Mouse (Mus musculus): ENCODE results near the gene Mpped1.

The Mpped1 gene

DNA sequence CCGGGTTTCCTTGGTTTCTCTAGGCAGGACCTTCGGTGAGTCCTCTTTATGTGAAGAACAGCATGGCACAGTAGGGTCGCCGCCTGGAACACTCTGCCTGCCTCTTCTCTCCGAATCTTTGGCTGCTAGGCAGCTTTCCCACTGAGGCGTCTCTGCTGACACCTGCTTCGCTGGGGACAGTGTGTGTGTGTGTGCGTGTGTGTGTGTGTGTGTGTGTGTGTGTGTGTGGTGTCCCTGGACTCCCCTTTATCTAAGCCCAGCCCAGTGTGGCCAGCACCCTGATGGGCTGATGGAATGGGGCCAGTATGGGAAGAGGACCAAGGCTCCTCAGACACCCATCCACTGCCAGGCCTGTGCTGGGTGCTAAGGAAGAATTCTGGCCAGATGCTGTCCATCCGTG, 9.8 kb downstream of the Mpped1 start:
- DNase-seq (ENCODE audit: low read depth, low spot score) = no peak

DNA sequence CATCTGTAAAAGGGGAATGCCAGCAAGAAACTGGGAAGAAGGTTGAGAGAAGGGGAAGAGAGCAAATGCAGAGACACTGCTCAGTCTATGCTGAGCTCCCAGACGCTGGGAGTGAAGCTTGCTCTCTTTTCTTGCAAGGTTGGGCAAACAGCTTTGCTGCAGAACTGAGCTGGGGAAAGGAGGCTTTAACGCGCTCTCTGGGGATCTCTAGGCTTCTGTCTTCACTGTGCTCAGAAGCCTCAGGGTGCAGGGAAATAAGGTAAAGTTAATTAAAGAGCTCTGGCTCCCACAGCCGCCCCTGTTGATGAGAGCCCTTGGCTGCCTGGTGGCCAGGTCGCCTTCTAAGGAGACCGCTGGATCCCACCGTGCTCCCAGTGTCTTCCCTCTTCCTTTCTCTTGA, 17.7 kb downstream of the Mpped1 start:
- no peak for DNase-seq (ENCODE audit: low read depth, low spot score)

DNA sequence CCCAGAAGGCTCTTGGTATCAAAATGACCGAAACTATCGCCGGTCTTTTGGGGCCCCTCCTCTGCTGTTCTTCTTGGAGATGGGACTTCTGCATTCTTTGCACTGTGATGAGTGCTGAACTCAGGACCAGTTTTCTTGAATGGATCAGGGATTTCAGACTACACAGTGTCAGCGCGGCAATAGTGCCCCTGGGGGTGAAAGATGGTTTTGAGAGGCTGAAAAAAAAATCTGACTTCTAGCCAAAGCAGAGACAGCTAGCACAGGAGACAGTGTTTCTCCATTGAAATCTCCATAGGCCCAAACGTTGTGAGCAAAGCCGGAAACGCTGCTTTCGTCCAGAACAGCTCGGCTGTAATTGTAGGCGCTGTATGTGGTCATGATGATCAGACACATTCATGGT, 19.7 kb downstream of the Mpped1 start:
- no peak for DNase-seq (ENCODE audit: low read depth, low spot score)

DNA sequence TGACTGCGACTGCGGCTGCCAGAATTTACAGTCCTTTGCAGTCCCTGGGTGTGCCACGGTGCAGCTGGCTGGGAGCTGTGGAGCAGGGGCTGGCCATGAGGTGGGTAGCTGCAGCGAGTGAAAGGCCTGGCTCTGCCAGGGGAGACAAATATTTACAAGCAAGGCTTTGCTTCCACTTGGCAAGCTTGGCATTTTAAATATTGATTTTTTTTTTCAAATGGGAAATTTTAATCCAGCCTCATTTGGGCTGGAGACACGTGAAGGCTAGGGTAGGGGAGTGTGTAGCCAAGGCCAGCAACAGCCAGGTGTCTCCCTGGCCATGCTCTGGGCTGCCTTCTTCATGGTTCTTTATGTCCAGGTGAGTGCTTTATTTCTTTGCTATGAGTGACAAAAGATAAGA, 21.7 kb downstream of the Mpped1 start:
- DNase-seq (ENCODE audit: low read depth, low spot score) = no peak

GRCm38 (mm10) chr15:83814106-83814505, 34.8 kb downstream of the Mpped1 start:
- DNase-seq (ENCODE audit: low read depth, low spot score) = no peak

DNA sequence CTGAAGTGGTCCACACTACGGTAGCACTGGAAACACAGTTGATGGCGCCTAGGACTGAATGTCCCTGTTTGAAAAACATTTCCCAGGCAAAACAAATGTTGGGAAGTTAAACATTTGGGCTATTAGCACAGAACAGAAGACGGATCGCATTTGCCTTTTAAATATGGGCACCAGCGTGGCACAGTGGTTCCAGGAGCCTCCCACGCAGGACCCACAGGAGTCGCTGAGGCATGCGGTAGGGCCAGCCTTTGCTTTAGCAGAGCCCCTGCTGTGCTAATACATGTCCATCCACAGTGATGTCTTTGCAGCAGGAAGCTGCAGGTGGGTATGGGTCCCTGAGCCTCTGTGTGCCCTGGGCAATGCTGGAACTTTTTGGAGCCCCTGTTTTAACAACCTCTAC, 48.7 kb downstream of the Mpped1 start:
- DNase-seq (ENCODE audit: low read depth, low spot score) = no peak

- no peak for DNase-seq (ENCODE audit: low read depth, low spot score)
Measured at GRCm38 (mm10) chr15:83829226-83829625, 50.0 kb downstream of the Mpped1 start.

DNA sequence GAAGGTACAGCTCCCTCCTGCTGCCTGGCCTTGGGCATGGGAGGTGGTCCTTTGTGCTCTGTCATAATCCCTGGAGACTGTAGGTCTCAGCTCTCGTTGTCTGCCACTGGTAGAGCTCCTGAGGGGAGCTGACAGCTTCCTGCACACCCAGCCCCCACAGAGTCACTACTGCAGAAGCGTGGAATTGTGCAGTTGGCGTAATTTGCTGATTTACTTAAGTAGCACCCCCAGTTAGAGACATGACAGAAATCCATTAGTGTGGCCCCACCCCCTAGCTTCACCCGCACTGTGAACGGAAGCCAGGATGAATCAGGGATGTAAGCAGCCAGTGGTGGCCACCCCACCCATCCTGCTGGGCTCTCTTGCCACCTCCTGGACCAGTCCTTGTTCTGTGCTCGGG, 53.0 kb downstream of the Mpped1 start:
- DNase-seq (ENCODE audit: low read depth, low spot score) = no peak

DNA sequence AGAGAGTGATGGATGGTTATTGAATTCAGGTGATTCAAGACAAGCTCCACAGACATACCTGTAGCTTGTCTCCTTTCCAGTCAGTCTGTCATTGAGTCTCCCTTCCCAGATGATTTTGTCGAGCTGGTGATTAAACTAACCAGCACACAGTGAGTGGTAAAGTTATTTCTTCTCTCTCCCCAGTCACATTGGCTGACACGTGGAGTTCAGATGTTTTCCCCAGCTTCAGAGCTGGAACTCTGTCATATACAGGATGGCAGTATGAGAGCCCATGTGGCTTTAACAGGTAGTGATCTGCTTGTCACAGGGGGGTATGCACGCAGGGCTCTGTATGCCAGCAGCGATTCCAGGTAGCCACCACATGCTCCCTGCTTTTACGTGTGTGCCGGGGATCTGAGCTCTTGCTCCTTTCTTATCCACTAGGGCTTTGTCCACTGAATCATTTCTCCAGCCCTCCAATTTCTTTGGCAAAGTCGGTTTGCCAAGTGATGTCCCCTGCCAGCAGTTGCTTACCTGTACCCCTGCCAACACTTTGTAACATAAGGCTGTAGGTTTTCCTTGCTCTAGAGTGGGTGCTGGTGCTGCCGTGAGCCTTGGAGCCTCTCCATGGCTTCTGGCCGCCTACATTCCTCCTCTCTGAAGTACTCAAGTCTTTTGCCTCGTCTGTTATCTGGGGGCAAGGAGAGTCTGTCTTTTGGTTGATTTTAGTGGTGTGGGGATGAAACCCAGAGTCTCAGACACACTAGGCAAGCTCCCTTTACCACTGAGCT, 61.9 kb downstream of the Mpped1 start:
- DNase-seq (ENCODE audit: low read depth, low spot score) = no peak

DNA sequence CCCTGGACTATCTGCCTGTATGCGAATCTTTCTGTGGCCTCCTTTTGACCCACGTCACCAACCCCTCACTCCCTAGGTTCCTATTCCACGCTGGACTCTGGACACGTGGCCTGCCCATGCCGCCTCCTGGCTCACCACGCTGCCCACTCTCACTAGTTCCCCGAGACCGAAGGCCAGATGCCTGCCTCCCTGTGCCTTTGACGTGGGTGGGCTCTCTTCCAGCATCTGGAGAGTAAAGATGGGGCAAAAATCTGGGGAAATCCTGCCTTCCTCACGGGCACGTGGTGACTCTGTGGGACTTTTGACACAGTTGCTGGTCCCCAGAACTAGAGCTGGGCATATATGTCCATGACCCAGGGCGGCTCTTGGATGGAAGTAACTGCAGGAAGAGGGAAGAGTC, 63.2 kb downstream of the Mpped1 start:
- no peak for DNase-seq (ENCODE audit: low read depth, low spot score)

- no peak for DNase-seq (ENCODE audit: low read depth, low spot score)
Measured at GRCm38 (mm10) chr15:83842915-83843789, 63.9 kb downstream of the Mpped1 start.

DNA sequence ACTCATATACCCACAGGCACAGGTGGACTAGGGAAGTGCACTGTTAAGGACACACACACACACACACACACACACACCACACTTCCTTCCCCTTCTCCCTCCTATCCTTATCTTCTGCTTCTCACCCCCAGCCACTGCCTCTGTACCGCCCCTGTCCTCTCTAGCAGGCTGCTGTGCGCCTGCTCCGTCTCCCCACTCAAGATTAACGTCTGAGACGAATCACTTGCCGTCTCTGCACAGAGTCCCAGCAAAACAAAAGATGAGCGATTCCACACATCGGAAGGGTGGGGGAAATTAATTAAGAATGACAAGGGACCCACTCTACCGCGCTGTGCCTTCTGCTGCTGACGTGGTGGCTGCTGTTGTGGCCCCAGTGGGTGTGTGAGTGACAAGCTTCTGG, 66.5 kb downstream of the Mpped1 start:
- no peak for DNase-seq (ENCODE audit: low read depth, low spot score)

GRCm38 (mm10) chr15:83846592-83846991, 67.3 kb downstream of the Mpped1 start:
- no peak for DNase-seq (ENCODE audit: low read depth, low spot score)

GRCm38 (mm10) chr15:83847512-83847911, 68.2 kb downstream of the Mpped1 start:
- DNase-seq (ENCODE audit: low read depth, low spot score) = no peak

DNA sequence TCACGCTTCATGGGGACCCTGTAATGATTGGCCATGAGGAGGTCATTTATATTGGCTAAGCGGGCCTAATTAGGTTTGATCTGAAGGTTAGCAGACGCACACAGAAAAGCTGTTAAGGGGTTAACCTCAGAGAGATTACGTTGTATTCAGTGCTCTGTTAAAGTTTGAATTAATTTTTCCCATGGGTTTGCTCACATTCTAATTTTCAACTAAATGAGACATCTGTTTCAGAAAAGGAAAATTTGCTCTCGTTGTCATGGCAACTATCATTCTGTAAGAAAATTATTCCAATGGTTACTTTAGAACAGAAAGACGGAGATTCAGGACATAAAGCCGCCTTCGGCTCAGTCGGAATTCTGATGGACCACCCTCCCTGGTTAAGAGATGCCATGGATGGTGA, 68.9 kb downstream of the Mpped1 start:
- DNase-seq (ENCODE audit: low read depth, low spot score) = no peak

DNA sequence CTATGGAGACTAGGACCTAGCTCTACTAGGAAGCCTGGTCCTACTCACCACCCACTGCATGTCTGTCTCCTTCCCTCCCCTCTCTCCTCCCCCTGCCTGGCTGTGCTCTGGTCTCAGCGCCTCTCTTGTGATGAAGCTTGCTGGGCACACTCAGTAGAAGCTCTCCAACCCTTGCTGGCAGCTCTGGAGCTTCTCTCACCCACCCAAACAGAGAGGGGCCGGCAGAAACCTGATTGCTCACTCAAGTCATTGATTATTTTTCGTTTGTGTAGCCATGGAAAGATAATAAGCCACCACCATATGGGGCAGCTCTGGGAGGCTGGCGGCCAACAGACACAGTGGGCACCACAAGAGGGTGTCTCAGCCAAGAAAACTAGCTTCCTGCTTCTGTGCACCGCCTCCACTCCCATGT, 74.1 kb downstream of the Mpped1 start:
- no peak for DNase-seq (ENCODE audit: low read depth, low spot score)

- DNase-seq (ENCODE audit: low read depth, low spot score) = peak; percentile 46
Measured at GRCm38 (mm10) chr15:83857129-83857528, 77.9 kb downstream of the Mpped1 start.

DNA sequence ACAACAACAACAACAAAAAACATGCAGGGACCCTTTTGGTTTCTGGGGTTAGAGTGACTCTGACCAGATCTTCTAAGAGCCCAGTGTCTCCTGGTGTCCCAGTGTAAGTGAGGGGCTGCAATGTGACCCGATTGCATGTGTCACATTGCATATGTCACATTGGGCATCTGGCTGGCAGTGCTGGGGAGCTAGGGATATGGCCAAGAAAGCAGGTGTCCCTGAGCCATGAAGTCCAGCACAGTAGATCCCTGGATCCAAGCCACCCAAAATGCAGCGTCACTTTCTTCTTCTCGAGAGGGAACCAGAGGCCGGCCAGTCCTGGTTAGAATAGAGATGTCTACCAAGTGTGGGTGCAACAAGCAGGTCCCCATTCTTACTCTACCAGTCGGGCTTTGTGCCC, 86.4 kb downstream of the Mpped1 start:
- no peak for DNase-seq (ENCODE audit: low read depth, low spot score)

- DNase-seq (ENCODE audit: low read depth, low spot score) = peak; percentile 50
Measured at GRCm38 (mm10) chr15:83870936-83871335, 91.7 kb downstream of the Mpped1 start.

GRCm38 (mm10) chr15:83877155-83877866, 98.0 kb downstream of the Mpped1 start:
- DNase-seq (ENCODE audit: low read depth, low spot score) = no peak

- DNase-seq (ENCODE audit: low read depth, low spot score) = no peak
Measured at GRCm38 (mm10) chr15:83877898-83878297, 98.6 kb downstream of the Mpped1 start.

DNA sequence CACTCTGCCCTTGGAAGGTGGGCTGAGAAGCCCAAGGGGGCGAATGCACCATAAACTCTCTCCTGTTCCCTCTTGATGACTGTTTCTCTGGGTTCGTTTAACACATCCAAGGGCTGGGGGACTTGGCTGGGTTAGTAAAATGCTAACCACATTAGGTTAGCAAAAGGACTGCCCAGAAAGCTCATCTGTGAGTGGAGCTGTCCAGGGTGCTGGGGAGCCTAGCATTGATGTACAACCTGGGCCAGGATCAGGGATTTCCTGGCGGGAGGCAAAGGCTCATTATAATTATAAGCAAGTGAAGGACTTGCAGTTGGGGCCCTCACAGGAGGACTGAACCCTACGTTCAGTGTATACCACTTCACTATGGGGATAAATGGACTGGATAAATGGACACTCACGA, 100.6 kb downstream of the Mpped1 start:
- peak; percentile 70 for DNase-seq (ENCODE audit: low read depth, low spot score)
